Mouse (Mus musculus) c-Kit-positive CD71-negative TER-119-negative erythroid progenitor cells, embryonic 14.5 days (primary cell): ENCODE data around the gene Pcsk1n.
A peak's percentile ranks its signal among the peaks of the same experiment; 100 is the strongest.
"Not testable (repeated sequence)": the region's sequence is repeated elsewhere in the genome, so short reads cannot be mapped to it uniquely, and the experiment has no call there.

Experiments
- DNase-seq: peaks from one replicate; pipeline ENCODE4 v3.0.0-alpha.2; 2013; ENCODE audit warnings: low read depth

Pcsk1n gene

GRCm38 (mm10) chrX:7919601-7920383 is at the start of gene Pcsk1n:
Pcsk1n (plus strand) TSS chrX:7919822.
- DNase-seq = no peak

GRCm38 (mm10) chrX:7869826-7870225 is 49.8 kb upstream of the Pcsk1n start:
- no peak for DNase-seq

GRCm38 (mm10) chrX:7878007-7878419 is 41.6 kb upstream of the Pcsk1n start, which contains the start of gene Pim2:
Pim2 (plus strand) TSS chrX:7878262.
- DNase-seq = peak; percentile 59

GRCm38 (mm10) chrX:7878495-7878894 is 41.1 kb upstream of the Pcsk1n start:
- no peak for DNase-seq

- DNase-seq = peak; percentile 63
These were observed 39.8 kb upstream of the Pcsk1n start for GRCm38 (mm10) chrX:7879819-7880218.

- DNase-seq = peak; percentile 60
These were observed 35.6 kb upstream of the Pcsk1n start, which contains the start of gene Slc35a2 for GRCm38 (mm10) chrX:7883841-7884567. Slc35a2 (plus strand) TSS chrX:7884028.

GRCm38 (mm10) chrX:7898211-7898610 is 21.4 kb upstream of the Pcsk1n start:
- no peak for DNase-seq

- DNase-seq = peak; percentile 78
These were observed 20.4 kb upstream of the Pcsk1n start, which contains the start of the genes Pqbp1 and Timm17b for GRCm38 (mm10) chrX:7898880-7899874. Pqbp1 (minus strand) TSS chrX:7899269. Timm17b (plus strand) TSS chrX:7899357.

- no peak for DNase-seq
These were observed 15.2 kb upstream of the Pcsk1n start for GRCm38 (mm10) chrX:7904441-7904840.

- DNase-seq = no peak
These were observed 11.9 kb upstream of the Pcsk1n start, which contains the start of gene Gm10491 for GRCm38 (mm10) chrX:7907735-7908134. Gm10491 (minus strand) TSS chrX:7907835.

GRCm38 (mm10) chrX:7909242-7909641 is 10.4 kb upstream of the Pcsk1n start, which contains the start of gene Gm10490:
Gm10490 (plus strand) TSS chrX:7909542.
- DNase-seq = not testable (repeated sequence)

- no peak for DNase-seq
These were observed 9.1 kb upstream of the Pcsk1n start for GRCm38 (mm10) chrX:7910473-7910872.

- DNase-seq = not testable (repeated sequence)
These were observed 4.0 kb upstream of the Pcsk1n start for GRCm38 (mm10) chrX:7915669-7916068.

GRCm38 (mm10) chrX:7917960-7918359 is 1.7 kb upstream of the Pcsk1n start:
- DNase-seq = not testable (repeated sequence)

- no peak for DNase-seq
These were observed 2.4 kb downstream of the Pcsk1n start for GRCm38 (mm10) chrX:7922032-7922431.

- no peak for DNase-seq
These were observed 6.6 kb downstream of the Pcsk1n start for GRCm38 (mm10) chrX:7926266-7926665.

- DNase-seq = no peak
These were observed 7.5 kb downstream of the Pcsk1n start for GRCm38 (mm10) chrX:7927116-7927515.

- DNase-seq = no peak
These were observed 8.7 kb downstream of the Pcsk1n start, which contains the start of gene Eras for GRCm38 (mm10) chrX:7928270-7928790. Eras (minus strand) TSS chrX:7928607.

- DNase-seq = no peak
These were observed 17.3 kb downstream of the Pcsk1n start for GRCm38 (mm10) chrX:7936874-7937273.

GRCm38 (mm10) chrX:7937667-7938066 is 18.0 kb downstream of the Pcsk1n start:
- no peak for DNase-seq

GRCm38 (mm10) chrX:7945618-7946017 is 26.0 kb downstream of the Pcsk1n start:
- DNase-seq = no peak
